Mouse (Mus musculus) small intestine, adult 2 months (tissue): ENCODE results near the gene Zfyve1.

Source experiments
- CTCF ChIP-seq: fragments of 200-500 bp; IDR thresholded peaks from 2 replicates; pipeline ENCODE4 v1.5.1; 2012; ENCODE audit warnings: low read depth, mild to moderate bottlenecking, control low read depth, inconsistent platforms, low read length, moderate library complexity, mixed read lengths; ENCODE audit not compliant: insufficient replicate concordance, insufficient read length; ENCODE audit errors: extremely low read depth
- POLR2A ChIP-seq: fragments of 200-500 bp; IDR thresholded peaks from 2 replicates; pipeline ENCODE4 v1.6.1; 2012; ENCODE audit warnings: low read depth, mild to moderate bottlenecking, control low read depth, inconsistent platforms, low read length, moderate library complexity

DNA sequence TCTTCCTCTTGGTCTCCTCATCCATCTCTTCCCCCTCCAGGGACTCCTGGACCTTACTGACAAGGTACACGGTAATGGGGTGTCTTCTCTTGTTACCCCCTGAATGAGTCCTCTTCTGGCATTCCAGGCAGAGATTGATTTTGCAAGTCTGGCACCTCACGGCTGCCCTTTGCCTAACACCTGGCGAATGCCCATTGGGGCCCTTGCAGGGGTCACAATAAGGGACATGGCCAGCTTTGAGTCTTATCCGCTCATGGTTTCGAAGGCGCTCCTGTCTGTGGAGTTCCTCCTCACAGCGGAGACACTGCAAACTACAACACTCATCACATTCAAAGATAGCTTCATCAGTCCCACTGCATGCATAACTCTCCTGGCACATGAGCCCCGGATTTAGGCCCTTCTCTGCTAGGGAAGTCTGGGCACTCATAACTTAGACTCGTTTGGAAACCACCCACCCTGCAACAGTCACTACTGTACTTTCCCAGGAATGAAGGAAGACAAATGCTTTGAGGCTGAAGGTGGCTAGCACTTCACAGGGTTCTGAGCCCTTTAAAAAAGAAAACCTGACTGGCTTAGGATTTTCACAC lies 2.5 kb downstream of the Zfyve1 start:
- TF ChIP-seq CTCF (no peak), POLR2A (no peak)
